ENCODE assay signal across 15 mouse cellular contexts in the genomic region with DNA sequence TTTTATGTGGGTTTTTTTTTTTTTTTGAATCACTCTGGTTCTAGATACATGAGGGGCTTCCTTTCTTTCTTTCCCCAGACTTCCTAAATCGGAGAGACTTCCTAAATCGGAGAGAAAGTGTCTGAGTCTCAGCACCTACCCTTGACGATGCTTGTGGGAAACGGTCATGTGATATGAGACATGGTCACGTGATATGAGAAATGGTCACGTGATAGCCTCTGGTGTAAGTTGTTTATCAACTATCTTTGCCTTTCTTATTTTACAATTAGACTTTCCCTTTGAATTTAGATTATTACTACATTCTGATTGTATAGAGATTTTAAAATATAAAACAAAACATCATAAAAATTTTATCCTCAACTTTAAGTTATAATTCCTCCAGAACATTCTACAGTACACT.
"Had no signal": no experiment of that assay in that cellular context is flagged by ENCODE, and none has a peak within 500 bp of the region (broad histone marks: within the 10 kb centered on the region; RNA-seq: fewer than 3 reads in every experiment).

No protein-coding gene starts in this region.

- H3K4me1 ChIP-seq: neural tube, embryonic 15.5 days; stomach, embryonic 15.5 days had no signal

- H3K36me3 ChIP-seq: neural tube, embryonic 15.5 days; stomach, embryonic 15.5 days had no signal

- DNase-seq: retina, postnatal 1 day; right cerebral cortex, adult 18-20 months; right cerebral cortex, postnatal 14 days; right cerebral cortex, postnatal 25 days; right cerebral cortex, postnatal 4 days; spleen, adult 18-20 months; thymus, adult 18-20 months; thymus, adult 2 months; thymus, postnatal 14 days; thymus, postnatal 25 days; thymus, postnatal 36 days; thymus, postnatal 4 days had no signal

- H3K4me2 ChIP-seq: neural tube, embryonic 15.5 days; stomach, embryonic 15.5 days had no signal

- H3K4me3 ChIP-seq: neural tube, embryonic 15.5 days; stomach, embryonic 15.5 days had no signal

- H3K27me3 ChIP-seq: neural tube, embryonic 15.5 days; stomach, embryonic 15.5 days had no signal

- H3K9me3 ChIP-seq: neural tube, embryonic 15.5 days; stomach, embryonic 15.5 days had no signal

- H3K9ac ChIP-seq: neural tube, embryonic 15.5 days; stomach, embryonic 15.5 days had no signal

- H3K27ac ChIP-seq: neural tube, embryonic 15.5 days; stomach, embryonic 15.5 days; stomach, postnatal 0 days had no signal
